8 mouse cellular contexts compared by ENCODE assay signal in the genomic region with DNA sequence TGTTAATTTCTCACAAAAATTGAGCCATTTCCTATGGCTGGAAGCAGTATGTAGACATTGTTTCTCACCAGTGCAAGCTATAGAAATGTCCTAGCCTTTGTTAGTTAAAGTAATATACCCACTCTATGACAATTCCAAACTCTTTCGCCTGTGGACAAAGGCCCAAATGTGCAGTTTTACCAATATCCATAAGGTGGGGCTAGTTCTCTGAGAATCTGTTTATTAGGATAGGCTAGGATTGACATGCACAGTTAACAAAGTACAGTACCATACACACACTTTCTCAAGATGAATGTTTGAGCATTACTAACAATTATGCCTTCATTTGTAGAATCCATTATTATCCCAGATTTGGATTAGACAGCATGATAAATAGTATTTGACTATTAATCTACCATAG. TPM values are rescaled to one million over a fixed set of nuclear protein-coding genes. Genes with fewer than 3 reads are reported as not detected.
DNase-seq lines count a peak whose midpoint lies in the region; ATAC-seq and TF ChIP-seq lines count a peak whose summit lies in the region.

No protein-coding gene starts in this region.

- 58% methylated on average over 1 of the region's 1 CpGs for WGBS in neural tube, embryonic 14.5 days
- 57% methylated on average over 1 of the region's 1 CpGs for WGBS in neural tube, embryonic 15.5 days
- 25% methylated on average over 1 of the region's 1 CpGs for WGBS in lung, adult 2 months

- peak; percentile 56; the same call in 1 of the 2 replicates for TF ChIP-seq CTCF in lung, adult 2 months (IDR thresholded peaks at IDR 0.05; ENCODE audit: insufficient read depth, low read length)

- ATAC-seq in neural tube, embryonic 14.5 days (ENCODE audit: low read depth) = peak; percentile 74; the same call in 1 of the 2 replicates
- ATAC-seq in neural tube, embryonic 15.5 days (ENCODE audit: low FRiP score) = no peak; the same call in 1 of the 2 replicates

- H3K9ac ChIP-seq in neural tube, embryonic 14.5 days (replicated peaks; ENCODE audit: low read depth, low read length) = no peak overlapping the region
- no peak overlapping the region for H3K9ac ChIP-seq in neural tube, embryonic 15.5 days (replicated peaks)

- H3K4me3 ChIP-seq in neural tube, embryonic 14.5 days (ENCODE audit: low read depth, low read length) = no peak overlapping the region
- no peak overlapping the region for H3K4me3 ChIP-seq in neural tube, embryonic 15.5 days (replicated peaks)
- no peak overlapping the region for H3K4me3 ChIP-seq in lung, adult 2 months (replicated peaks; ENCODE audit: extremely low read depth, low read depth, low read length)

- no peaks in the 10 kb centered on the region for H3K4me1 ChIP-seq in neural tube, embryonic 14.5 days (ENCODE audit: control insufficient read depth, insufficient read depth, low read length)
- H3K4me1 ChIP-seq in neural tube, embryonic 15.5 days = no peaks in the 10 kb centered on the region
- H3K4me1 ChIP-seq in lung, adult 2 months (ENCODE audit: control insufficient read depth, insufficient read depth, low read length) = no peaks in the 10 kb centered on the region

- no peak overlapping the region for H3K27ac ChIP-seq in neural tube, embryonic 14.5 days (ENCODE audit: low read depth, low read length)
- no peak overlapping the region for H3K27ac ChIP-seq in neural tube, embryonic 15.5 days (replicated peaks)

- H3K36me3 ChIP-seq in neural tube, embryonic 14.5 days (ENCODE audit: control insufficient read depth, insufficient read depth, low read length) = no peaks in the 10 kb centered on the region
- H3K36me3 ChIP-seq in neural tube, embryonic 15.5 days = no peaks in the 10 kb centered on the region

- no peaks in the 10 kb centered on the region for H3K9me3 ChIP-seq in neural tube, embryonic 14.5 days (ENCODE audit: control insufficient read depth, low read length)
- H3K9me3 ChIP-seq in neural tube, embryonic 15.5 days (replicated peaks) = no peaks in the 10 kb centered on the region

- no peaks in the 10 kb centered on the region for H3K27me3 ChIP-seq in neural tube, embryonic 14.5 days (ENCODE audit: control insufficient read depth, insufficient read depth, low read length)
- no peaks in the 10 kb centered on the region for H3K27me3 ChIP-seq in neural tube, embryonic 15.5 days (replicated peaks)

- no peak overlapping the region for H3K4me2 ChIP-seq in neural tube, embryonic 14.5 days (ENCODE audit: low read depth, low read length)
- H3K4me2 ChIP-seq in neural tube, embryonic 15.5 days = no peak overlapping the region

- TF ChIP-seq POLR2A in lung, adult 2 months (IDR thresholded peaks at IDR 0.05; ENCODE audit: borderline replicate concordance, extremely low read depth, low read depth, low read length) = no peak

- peak; percentile 14 to 43 for DNase-seq in cerebellum, postnatal 10 days
- DNase-seq in cerebellum, adult 9-11 months = no peak
- peak; percentile 46 for DNase-seq in heart, postnatal 4 days
- no peak for DNase-seq in lung, adult 2 months
- DNase-seq in thymus, adult 18-20 months = no peak
- DNase-seq in spleen, postnatal 4 days (ENCODE audit: low spot score in 2 of 2) = no peak

RNA-seq across cellular contexts. Expression of a gene that starts 19.8 kb away (rescaled TPM):
- polyA plus RNA-seq in neural tube, embryonic 14.5 days (2014; fragmentation: Nextera tagmentation; extraction: Ambion mirVana) = 0.27 and 0.31 TPM in 2 replicates
- polyA plus RNA-seq in neural tube, embryonic 15.5 days (2015; fragmentation: Nextera tagmentation; extraction: Ambion mirVana) = 0.23 and 0.26 TPM in 2 replicates
- not detected for total RNA-seq in heart, postnatal 4 days (2021)
- polyA plus RNA-seq in lung, adult 2 months (2012; rRNA removed) = 0.03 TPM in 1 of 2 replicates, not detected in the other

RNA-seq across cellular contexts. Expression of a gene that starts 55.4 kb away (rescaled TPM):
- 23.1 and 29.2 TPM in 2 replicates for polyA plus RNA-seq in neural tube, embryonic 14.5 days (2014; fragmentation: Nextera tagmentation; extraction: Ambion mirVana)
- polyA plus RNA-seq in neural tube, embryonic 15.5 days (2015; fragmentation: Nextera tagmentation; extraction: Ambion mirVana) = 20.1 and 22.0 TPM in 2 replicates
- 10 to 100 TPM in 1 of 2 experiments, 1 to 10 TPM in 1; 9.7 to 10.6 TPM for total RNA-seq in heart, postnatal 4 days (2021)
- 1.3 and 1.4 TPM in 2 replicates for polyA plus RNA-seq in lung, adult 2 months (2012; rRNA removed)

Comparison
In these comparisons a context has a peak if more than half of its experiments do, and no peak if none do; other contexts are left out.
1. DNase-seq: peak in cerebellum, postnatal 10 days (2 of 2) and heart, postnatal 4 days (single experiment); none in cerebellum, adult 9-11 months (single experiment), lung, adult 2 months (single experiment), thymus, adult 18-20 months (0 of 2) and spleen, postnatal 4 days (0 of 2).